Mouse (Mus musculus): ENCODE measurements at regions not wholly inside any gene's neighbourhood (a gene's known extent, or its start where the extent isn't known, plus 50 kb on each side); places are given as distances from the start of the nearest gene placed in this dataset.
A peak's percentile ranks its signal among the peaks of the same experiment; 100 is the strongest.

DNA sequence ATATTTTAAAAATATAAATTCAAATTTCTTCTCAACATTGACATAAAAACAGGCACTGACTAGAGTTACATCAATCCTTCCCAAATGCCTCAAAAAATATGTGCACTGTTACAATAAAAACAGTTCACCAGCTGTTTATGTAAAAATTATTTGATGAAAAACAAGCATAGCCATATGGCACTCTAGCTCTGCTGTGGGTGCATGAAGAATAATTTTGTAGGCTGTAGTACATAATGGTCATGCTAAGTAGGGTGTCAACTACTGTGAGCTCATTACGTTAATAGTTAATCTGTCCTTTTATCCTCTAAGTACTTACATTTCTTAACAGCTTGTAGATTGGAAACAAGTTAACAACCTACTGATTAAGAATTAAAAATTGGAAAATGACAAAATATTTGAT lies 56.5 kb downstream of the Pet2 start:
- Histone ChIP-seq H3K27me3 (ENCODE audit: insufficient read depth, low read length) (no peaks in the 10 kb centered on the region), H3K36me3 (ENCODE audit: insufficient read depth) (no peaks in the 10 kb centered on the region), H3K9me3 (ENCODE audit: low read length) (no peaks in the 10 kb centered on the region), H3K27ac (ENCODE audit: low read depth, low read length) (no peak overlapping the region), H3K4me2 (ENCODE audit: low read depth) (no peak overlapping the region), H3K4me3 (ENCODE audit: low read depth, low read length) (no peak overlapping the region), H3K4me1 (ENCODE audit: insufficient read depth) (no peaks in the 10 kb centered on the region), H3K9ac (no peak overlapping the region)
- 59% methylated on average over 1 of the region's 1 CpGs for WGBS
- TF ChIP-seq CTCF (IDR thresholded peaks at IDR 0.05; ENCODE audit: low read depth): no peak
- DNase-seq (peak; percentile 1), ATAC-seq (peak; percentile 27; the same call in 1 of the 2 replicates)

All from forebrain, postnatal 0 days (tissue).